Mouse (Mus musculus) lung, adult 2 months (tissue): ENCODE measurements around the gene Dnajc12.

ENCODE experiments used
- CTCF ChIP-seq: fragments of 200-500 bp; IDR thresholded peaks from 2 replicates; pipeline ENCODE4 v1.5.1; 2011; ENCODE audit warnings: mild to moderate bottlenecking, low read length, control low read depth; ENCODE audit not compliant: insufficient read depth
- POLR2A ChIP-seq: fragments of 200-500 bp; IDR thresholded peaks from 2 replicates; pipeline ENCODE4 v1.6.1; 2011; ENCODE audit warnings: low read depth, mild to moderate bottlenecking, control low read depth, low read length, borderline replicate concordance; ENCODE audit errors: extremely low read depth

GRCm38 (mm10) chr10:63438736-63439262, 56.6 kb downstream of the Dnajc12 start:
- TF ChIP-seq CTCF, result no peak
- no peak for TF ChIP-seq POLR2A
